Mouse (Mus musculus): ENCODE measurements at regions not wholly inside any gene's neighbourhood (a gene's known extent, or its start where the extent isn't known, plus 50 kb on each side); places are given as distances from the start of the nearest gene placed in this dataset.

DNA sequence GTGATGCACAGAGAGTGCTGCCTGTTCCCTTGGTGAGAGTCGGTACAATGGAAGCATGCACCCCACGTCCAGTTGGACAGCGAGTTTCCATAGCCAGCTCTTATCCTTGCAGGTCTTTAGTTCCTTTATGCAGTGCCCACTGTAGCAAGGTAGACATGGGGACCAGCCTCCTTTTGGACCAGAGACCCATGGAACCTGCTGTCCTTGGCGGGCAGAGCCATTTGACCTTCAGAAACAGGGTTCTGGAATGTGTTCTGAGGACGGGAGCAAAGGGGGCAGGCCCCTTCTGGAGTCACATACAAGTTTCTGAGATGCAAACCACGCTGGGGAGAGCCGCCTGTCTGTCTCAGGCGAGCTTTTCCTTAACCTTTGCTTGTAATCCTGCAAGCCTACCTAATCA is 188.1 kb downstream of the Emx2 start:
- DNase-seq (ENCODE audit: low spot score) = no peak

- DNase-seq (ENCODE audit: low spot score) = no peak
Observed at GRCm38 (mm10) chr19:59646656-59647055, 188.5 kb downstream of the Emx2 start.

DNA sequence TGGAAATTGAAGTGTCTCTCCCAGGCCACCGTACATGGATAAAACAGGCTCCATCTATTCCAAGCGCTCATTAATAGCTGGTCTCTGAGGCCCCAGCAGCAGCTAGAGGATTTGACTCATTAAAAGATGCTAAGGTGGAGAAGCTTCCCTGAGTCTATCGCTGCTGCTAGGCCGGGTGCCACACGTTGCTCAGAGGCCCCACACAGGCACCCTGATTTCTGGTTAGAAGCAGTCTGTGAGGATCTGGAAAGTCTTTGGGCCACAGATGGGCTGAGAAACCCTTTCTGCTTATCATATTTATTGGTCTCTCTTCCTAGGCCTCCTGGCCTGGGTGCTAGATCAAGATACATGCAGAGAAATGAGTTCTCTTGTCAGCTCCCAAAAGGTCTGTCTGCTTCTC is 191.2 kb downstream of the Emx2 start:
- DNase-seq (ENCODE audit: low spot score) = no peak

DNA sequence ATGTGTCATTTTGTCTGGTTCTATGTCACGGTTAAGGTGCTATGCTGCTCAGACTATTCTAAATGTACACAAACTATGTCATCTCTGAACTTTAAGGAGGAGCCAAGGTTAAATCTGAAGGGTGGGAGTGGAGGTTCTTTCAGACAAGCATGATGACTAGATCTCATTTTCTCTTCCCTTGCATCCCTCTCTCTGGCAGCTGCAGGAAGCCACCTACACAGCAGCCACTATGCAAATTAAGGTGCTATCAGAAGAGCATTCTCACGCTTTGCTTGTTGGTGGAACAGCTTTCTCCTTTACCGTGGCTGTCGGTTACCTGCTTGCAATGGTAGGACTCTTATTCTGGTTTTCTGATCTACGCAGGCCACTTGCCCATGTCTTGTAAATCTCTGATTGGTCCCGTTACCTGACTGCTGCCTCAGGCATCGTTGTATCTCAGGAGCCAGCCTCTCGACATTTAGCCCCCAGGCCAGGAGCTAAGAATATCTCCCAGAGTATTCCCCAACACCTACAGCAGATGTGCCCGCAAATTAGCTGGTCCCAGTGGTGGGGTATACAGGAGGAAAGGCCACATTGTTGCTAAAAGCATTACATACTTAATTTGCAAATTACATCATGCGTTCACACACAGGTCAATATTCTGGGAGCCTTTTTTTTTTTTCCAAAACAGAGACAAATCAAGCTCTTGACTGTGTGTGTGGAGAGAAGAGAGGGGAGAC is 192.6 kb downstream of the Emx2 start:
- DNase-seq (ENCODE audit: low spot score) = no peak

GRCm38 (mm10) chr19:59653631-59654367 is 195.6 kb downstream of the Emx2 start:
- no peak for DNase-seq (ENCODE audit: low spot score)

DNA sequence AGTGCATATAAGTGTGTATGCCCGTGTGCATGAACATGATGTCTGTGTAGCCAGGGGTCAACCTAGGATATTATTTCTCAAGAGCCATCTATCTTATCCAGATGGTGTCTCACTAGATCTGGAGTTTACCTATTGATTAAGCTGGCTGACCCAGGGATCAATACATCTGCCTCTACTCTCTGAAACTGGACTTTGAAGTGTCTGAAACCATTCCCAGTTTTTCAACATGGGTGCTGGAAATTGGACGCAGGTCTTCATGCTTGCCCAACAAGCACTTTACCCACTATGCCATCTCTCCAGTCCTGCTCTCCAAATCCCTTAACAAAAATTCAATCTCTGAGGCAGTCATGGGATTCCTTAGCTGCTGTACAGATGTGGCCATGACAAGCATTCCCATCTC is 197.1 kb downstream of the Emx2 start:
- DNase-seq (ENCODE audit: low spot score) = no peak

DNA sequence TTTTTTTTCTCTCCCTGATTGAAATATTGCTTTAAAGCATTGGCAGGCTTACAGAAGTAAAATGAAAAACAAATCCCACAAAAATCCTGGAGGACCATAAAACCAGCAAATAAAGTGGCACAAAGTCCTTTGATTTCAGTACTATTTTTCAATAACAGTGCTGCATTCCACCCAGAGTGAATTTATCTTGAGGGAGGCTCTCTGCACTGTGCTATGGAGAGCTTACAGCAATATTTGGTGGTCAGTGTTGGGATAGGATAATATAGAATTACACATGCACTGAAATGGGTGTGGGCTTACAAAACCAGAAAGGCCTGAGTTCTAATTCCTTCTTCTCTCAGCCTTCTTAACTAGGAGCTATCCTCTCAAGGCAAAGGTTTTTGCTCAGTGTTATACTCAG is 211.6 kb downstream of the Emx2 start:
- DNase-seq (ENCODE audit: low spot score) = no peak

GRCm38 (mm10) chr19:59673537-59673936 is 215.4 kb downstream of the Emx2 start:
- no peak for DNase-seq (ENCODE audit: low spot score)

GRCm38 (mm10) chr19:59679191-59679590 is 221.0 kb downstream of the Emx2 start:
- no peak for DNase-seq (ENCODE audit: low spot score)

- DNase-seq (ENCODE audit: low spot score) = no peak
Observed at GRCm38 (mm10) chr19:59680356-59680755, 222.2 kb downstream of the Emx2 start.

DNA sequence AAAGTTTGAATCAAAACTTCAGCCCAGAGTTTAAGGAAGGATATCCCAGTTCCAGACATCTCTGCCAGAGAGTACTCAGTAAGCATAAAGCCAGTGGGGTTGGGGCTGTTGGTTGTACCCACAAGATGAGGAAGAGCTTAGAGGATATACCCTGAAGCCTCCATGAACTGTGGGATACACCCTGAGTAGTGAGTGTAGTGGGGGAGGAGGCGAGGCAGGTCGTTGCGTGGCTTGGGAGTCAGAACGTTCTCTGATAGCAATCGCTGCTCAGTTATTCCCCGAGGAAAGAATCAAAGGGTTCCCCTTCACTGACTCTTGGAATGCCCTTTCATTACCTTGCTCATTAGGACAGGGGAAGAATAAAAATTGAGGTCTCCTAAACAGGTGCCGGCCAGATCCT is 226.1 kb downstream of the Emx2 start:
- DNase-seq (ENCODE audit: low spot score) = no peak

- no peak for DNase-seq (ENCODE audit: low spot score)
Observed at GRCm38 (mm10) chr19:59685826-59686717, 227.9 kb downstream of the Emx2 start.

DNA sequence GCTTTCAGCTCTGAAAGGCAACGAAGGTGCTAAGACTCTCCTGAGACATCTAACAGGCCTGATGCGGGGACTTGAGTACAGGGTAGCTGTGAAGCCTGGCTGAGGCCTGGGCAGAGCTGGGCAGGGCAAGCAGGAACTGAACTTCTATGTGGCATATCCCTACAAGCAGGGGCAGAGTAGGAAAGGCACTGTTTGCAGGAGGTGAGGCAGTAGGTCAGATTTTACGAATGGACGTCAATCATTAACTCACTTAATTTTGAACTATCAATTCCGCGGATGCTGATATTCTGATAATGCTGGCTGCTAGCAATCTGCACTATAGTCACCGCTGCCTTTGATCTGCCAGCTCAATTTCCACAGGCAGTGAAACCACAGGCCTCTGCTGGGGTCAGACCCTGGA is 229.0 kb downstream of the Emx2 start:
- no peak for DNase-seq (ENCODE audit: low spot score)

DNA sequence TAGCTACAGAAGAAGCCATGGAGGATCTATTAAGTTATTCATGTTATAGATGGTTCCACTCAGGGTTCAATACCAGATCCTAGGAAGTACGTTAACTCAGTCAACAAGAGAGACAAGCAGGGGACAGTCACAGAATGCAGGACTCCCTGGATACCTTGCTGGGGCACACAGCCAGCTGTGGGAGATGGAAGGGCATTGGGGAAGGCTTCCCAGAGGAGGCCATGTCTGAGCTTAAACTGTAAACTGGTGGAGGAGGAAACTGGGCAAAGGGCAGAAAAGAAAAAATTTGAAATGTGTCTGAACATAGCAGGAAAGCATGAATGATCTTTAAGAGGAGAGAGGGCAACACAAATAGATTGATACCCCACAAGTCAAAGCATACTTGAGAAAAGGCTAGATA is 229.5 kb downstream of the Emx2 start:
- DNase-seq (ENCODE audit: low spot score) = no peak

DNA sequence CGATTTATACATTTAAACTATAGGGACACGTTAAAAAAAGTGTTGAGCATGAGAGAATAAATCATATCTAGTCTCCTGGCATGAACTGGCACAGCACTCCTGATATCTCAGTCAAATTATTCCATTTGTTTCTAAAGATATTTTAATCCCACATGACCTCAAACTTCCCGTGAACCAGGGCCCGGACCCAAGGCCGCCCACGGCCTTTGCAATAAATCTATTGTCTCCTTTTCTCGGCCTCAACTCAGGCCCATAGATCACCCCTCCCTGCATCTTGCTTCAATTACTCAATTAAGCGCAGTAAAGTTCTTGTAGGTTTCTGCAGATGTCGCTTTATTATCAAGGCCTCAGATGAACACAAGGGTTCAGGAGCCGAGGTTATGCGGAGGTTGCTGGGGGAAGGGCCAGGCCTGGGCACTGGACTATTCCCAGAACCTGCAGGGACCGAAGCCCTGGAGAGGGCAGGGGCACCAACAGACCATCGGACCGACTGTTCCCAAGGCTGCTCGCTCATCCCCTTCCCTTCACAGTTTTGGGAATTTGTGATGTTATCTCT is 233.4 kb downstream of the Emx2 start:
- DNase-seq (ENCODE audit: low spot score) = no peak

DNA sequence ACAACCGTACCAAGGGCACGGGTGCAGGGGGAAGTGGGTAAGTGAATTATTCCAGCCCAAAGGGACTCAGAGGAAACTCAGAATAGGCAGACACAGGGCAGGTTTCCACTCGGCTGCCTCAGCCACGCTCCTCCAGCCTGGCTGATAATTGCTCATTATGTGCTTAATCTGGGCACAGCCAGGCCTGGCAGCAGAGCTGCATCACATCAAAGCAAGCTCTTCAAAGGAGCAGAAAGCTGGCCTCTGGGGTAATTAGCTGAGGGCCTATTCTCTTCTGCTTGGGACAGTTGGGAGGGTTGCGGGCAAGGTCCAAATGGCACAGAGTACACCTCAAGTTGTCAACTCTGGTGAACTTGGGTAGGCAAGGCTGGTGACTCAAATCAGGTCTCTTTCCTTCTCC is 239.5 kb downstream of the Emx2 start:
- DNase-seq (ENCODE audit: low spot score) = no peak

GRCm38 (mm10) chr19:59700187-59700586 is 242.0 kb downstream of the Emx2 start:
- DNase-seq (ENCODE audit: low spot score) = no peak

DNA sequence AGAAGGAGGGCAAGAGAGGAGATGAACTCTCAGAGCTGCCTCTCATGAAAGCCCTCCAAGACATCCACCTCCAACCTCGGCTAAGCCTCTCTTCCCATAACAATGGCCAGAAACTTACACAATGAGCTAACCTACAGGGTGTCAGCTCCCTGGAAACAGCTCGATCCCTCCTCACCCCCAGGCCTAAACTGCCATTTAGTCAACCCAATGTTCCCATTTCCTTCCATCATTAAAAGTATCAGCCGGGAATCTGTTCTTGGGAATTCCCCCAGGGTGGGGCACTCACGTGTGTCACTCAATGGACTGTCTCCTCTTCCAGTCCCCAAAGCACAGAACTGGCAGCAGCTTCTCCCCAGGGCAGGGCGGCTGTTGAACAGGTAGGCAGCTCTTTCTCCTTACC is 236.3 kb downstream of the Rab11fip2 start:
- DNase-seq (ENCODE audit: low spot score) = no peak

DNA sequence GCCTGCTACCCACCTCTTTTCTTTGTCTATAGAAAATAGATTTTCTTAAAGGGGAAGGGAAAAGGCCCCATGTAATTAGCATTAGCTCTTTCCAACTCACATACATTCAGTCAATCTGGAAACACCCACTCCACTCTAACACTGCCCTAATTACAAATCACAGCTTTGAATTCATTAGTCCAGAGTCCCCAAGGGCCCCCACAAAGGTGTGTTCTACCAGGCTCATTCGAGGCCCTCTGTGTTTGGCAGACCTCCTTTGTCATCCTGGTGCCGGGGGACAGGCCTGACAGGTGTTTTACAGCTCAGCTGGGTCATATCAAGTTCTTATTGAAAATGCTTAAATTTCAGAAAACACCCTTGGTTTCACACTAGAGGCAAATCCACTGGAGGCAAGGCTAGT is 234.3 kb downstream of the Rab11fip2 start:
- no peak for DNase-seq (ENCODE audit: low spot score)

GRCm38 (mm10) chr19:59715086-59715485 is 228.4 kb downstream of the Rab11fip2 start:
- no peak for DNase-seq (ENCODE audit: low spot score)

GRCm38 (mm10) chr19:59717813-59718483 is 225.5 kb downstream of the Rab11fip2 start:
- DNase-seq (ENCODE audit: low spot score) = no peak

GRCm38 (mm10) chr19:59738541-59738940 is 204.9 kb downstream of the Rab11fip2 start:
- no peak for DNase-seq (ENCODE audit: low spot score)
